Mouse (Mus musculus): Measurements from ENCODE around the gene P2rx4. TPM values are rescaled to one million over a fixed set of nuclear protein-coding genes. Genes with fewer than 3 reads are reported as not detected.
A peak's percentile ranks its signal among the peaks of the same experiment; 100 is the strongest.
"Not testable (repeated sequence)": the region's sequence is repeated elsewhere in the genome, so short reads cannot be mapped to it uniquely, and the experiment has no call there.

The P2rx4 gene
- 5.6 and 6.6 TPM in 2 replicates for polyA plus RNA-seq (2016; fragmentation: Nextera tagmentation; extraction: Ambion mirVana)

DNA sequence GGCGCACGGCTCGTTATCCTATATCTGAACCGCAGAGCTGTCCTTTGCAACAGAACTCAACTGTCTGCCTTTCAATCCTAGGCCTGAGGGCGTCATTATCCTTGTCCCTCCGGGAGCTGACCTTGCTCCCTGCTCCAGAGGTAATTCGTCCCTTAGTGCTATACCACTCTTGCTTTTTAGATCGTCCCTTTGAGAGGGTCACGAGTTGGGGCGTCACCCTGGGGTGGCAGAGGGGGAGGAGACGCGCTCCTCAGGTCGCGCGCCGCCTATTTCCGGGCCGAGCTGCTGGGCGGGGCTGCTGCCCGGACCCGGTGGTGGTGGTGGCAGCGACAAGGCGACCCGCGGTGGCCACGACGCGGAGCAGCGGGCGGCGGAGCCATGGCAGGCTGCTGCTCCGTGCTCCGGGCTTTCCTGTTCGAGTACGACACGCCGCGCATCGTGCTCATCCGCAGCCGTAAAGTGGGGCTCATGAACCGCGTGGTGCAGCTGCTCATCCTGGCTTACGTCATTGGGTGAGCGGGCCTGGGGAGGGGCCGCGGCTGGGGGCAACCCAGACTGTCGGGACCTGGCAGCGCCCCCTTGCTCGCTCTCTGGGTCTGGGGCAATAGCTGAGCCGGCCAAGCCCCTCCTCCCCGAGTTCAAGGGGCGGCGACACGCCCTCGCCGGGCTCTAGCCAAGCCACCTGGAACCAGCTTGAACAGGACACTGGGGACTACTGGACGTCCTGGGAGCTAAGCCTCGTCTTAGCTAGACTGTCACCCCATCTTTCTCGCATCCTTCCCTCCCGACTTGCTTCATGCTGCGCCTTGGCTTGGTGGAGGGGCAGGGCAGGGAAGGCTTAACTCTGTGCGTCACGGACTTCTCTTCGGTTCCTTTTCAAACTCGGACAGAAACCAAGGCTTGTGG is at the start of gene P2rx4:
TSS of gene P2rx4 (plus strand) at position 269 of the 906 bp plus-strand sequence.
- peaks cover 6% of the 10 kb centered on the region for H3K4me1 ChIP-seq
- peaks cover 7% of the 10 kb centered on the region; the same call in 1 of the 2 replicates for H3K27me3 ChIP-seq
- H3K36me3 ChIP-seq (replicated peaks), result no peaks in the 10 kb centered on the region
- H3K4me3 ChIP-seq (replicated peaks), result peak within 1 kb of the TSS; percentile 62
- 2% methylated on average over 66 of the region's 66 CpGs for WGBS
- H3K27ac ChIP-seq, result peak within 1 kb of the TSS; percentile 62
- H3K9ac ChIP-seq, result peak within 1 kb of the TSS; percentile 66
- peak within 1 kb of the TSS; percentile 87 for H3K4me2 ChIP-seq
- no peaks in the 10 kb centered on the region for H3K9me3 ChIP-seq
- peak; percentile 87 for ATAC-seq (ENCODE audit: low FRiP score)

DNA sequence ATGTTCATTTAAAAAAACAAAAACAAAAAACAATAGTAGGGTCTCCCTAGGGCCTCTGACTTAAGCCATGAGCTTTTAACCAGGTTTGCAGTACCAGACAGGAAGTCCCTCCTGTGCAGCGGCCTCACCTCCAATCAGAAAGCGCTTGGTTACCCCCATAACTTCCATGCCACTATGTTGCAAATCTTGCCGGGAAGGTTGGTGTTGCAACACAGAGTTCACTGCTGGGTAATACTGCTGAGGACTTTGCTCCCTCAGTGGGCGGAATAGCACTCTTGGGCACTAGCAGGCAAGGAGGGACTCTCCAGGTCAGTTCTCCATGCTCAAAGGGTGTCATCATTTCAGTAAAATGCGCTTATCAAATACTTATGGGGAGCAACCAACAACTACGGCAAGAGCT is 44.8 kb upstream of the P2rx4 start:
- H3K36me3 ChIP-seq (replicated peaks), result no peaks in the 10 kb centered on the region
- no peak overlapping the region for H3K27ac ChIP-seq
- no peaks in the 10 kb centered on the region for H3K9me3 ChIP-seq
- H3K27me3 ChIP-seq, result no peaks in the 10 kb centered on the region
- H3K4me2 ChIP-seq, result no peak overlapping the region
- H3K4me1 ChIP-seq, result no peaks in the 10 kb centered on the region
- ATAC-seq (ENCODE audit: low FRiP score), result no peak
- H3K4me3 ChIP-seq (replicated peaks), result no peak overlapping the region
- WGBS, result 95% methylated on average over 6 of the region's 6 CpGs
- H3K9ac ChIP-seq, result no peak overlapping the region

DNA sequence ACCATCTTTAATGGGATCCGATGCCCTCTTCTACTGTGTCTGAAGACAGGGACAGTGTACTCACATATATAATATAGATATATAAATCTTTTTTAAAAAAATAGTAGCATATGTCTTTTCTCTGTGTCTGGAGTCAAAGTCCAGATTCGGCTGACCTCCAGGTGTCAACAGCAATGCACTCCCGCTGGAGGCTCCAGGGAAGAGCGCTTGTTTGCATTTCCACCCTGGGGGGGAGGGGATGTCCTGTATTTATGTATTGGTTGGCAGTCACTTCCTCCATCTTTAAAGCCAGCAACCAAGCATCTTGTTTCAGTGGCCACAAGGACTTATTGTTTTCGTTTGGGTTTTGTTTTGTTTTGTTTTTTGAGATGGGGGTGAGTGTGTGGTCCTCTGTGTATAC is 42.3 kb upstream of the P2rx4 start:
- H3K4me3 ChIP-seq (replicated peaks), result no peak overlapping the region
- H3K9ac ChIP-seq, result no peak overlapping the region
- no peaks in the 10 kb centered on the region for H3K4me1 ChIP-seq
- no peaks in the 10 kb centered on the region for H3K9me3 ChIP-seq
- 68% methylated on average over 5 of the region's 5 CpGs for WGBS
- H3K36me3 ChIP-seq (replicated peaks), result no peaks in the 10 kb centered on the region
- no peak overlapping the region for H3K27ac ChIP-seq
- H3K4me2 ChIP-seq, result no peak overlapping the region
- ATAC-seq (ENCODE audit: low FRiP score), result no peak
- no peaks in the 10 kb centered on the region for H3K27me3 ChIP-seq

DNA sequence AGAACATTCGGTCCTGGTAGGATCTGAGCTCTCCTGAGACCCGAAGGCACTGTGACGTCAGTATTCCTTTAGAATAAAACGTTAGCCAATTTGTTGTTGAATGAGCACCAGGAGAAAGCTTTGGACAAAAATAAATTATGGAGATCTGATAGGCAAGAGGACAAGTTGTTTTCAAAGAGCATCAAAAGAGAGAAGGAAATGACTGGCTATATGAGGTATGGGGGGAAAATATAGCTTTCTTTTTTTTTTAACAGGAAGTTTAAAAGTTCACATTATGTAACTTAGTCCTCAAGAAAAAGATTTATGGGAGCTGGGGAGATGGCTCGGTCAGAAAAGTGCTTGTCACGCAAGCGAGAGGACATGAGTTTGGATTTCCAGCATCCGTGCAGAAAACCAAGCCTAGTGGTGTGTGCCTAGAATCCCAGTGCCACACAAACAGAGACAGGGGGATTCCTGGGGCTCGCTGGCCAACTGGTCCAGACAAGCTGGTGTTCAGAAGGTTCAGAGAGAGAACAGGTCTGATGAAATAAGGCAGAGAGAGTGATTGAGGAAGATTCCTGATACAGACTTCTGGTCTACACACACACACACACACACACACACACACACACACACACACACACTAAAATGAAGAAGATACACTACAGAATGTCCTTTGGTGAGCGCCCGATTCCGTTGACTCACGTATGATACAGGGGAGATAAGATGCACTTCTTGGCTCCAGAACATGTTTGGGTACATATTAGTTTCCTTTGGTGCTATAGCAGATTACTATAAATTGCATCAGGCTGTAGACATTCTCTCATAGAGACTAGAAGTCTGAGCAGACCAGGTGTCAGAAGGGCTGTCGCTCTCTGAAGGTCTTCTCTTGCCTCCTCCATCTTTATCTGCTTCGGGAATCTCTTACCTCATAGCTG is 38.1 kb upstream of the P2rx4 start:
- H3K27me3 ChIP-seq, result no peaks in the 10 kb centered on the region
- WGBS, result 88% methylated on average over 15 of the region's 15 CpGs
- H3K9ac ChIP-seq, result no peak overlapping the region
- H3K4me1 ChIP-seq, result no peaks in the 10 kb centered on the region
- H3K9me3 ChIP-seq, result no peaks in the 10 kb centered on the region
- H3K27ac ChIP-seq, result no peak overlapping the region
- no peak overlapping the region for H3K4me3 ChIP-seq (replicated peaks)
- H3K36me3 ChIP-seq (replicated peaks), result no peaks in the 10 kb centered on the region
- no peak for ATAC-seq (ENCODE audit: low FRiP score)
- H3K4me2 ChIP-seq, result no peak overlapping the region

DNA sequence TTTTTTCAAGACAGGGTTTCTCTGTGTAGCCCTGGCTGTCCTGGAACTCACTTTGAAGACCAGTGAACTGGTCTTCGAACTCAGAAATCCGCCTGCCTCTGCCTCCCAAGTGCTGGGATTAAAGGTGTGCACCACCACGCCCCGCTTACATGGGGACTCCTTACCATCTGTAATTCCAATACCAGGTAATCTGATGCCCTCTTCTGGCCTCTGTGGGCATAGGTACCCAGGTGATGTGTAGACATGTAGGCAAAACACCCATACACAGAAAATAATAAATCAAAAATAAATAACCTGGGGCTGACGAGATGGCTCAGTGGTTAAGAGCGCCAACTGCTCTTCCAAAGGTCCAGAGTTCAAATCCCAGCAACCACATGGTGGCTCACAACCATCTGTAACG is 35.7 kb upstream of the P2rx4 start:
- not testable (repeated sequence) for ATAC-seq (ENCODE audit: low FRiP score); H3K4me2 ChIP-seq; H3K9ac ChIP-seq; H3K9me3 ChIP-seq; H3K36me3 ChIP-seq (replicated peaks); H3K27me3 ChIP-seq; H3K4me1 ChIP-seq; H3K4me3 ChIP-seq (replicated peaks); H3K27ac ChIP-seq
- 84% methylated on average over 7 of the region's 7 CpGs for WGBS

DNA sequence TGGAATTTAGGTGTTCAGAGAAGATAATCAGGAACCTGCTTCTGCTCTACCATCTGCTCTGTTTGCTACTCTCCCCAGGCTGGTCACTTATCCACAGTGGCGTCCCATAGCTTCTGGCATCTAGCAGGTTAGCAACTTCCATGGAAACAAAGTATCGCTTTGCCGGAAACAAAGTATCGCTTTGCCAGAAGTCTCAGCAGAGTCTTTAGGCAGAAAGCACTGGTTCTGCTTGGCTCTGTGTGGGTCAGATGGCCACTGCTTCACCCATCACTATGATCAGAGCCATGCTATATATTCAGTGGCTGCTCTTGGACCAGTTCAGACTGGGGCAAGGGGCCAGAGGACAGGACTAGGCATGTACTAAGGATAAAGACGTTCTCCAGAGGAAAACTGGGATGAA is 35.0 kb upstream of the P2rx4 start:
- no peaks in the 10 kb centered on the region for H3K36me3 ChIP-seq (replicated peaks)
- no peak overlapping the region for H3K9ac ChIP-seq
- WGBS, result 89% methylated on average over 5 of the region's 5 CpGs

DNA sequence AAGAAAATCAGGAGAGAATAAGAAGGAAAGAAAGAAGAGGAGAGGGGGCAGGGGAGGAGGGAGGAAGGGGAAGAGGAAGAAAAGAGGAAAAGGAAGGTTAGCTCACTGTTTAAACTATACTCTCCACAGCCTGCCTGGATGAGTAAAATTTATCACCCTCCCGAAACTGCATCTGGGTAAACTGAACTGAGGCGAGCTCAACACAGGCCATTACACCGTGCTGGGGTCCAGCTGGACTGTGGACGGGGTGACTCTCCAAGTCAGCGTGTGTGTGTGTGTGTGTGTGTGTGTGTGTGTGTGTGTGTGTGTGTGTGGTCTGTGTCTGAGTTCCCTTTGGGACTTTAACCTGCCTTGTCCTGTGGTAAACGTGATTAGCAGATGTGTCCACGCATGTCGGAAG is 31.3 kb upstream of the P2rx4 start:
- ATAC-seq (ENCODE audit: low FRiP score), result no peak
- H3K9ac ChIP-seq, result no peak overlapping the region
- no peaks in the 10 kb centered on the region for H3K36me3 ChIP-seq (replicated peaks)
- WGBS, result 90% methylated on average over 8 of the region's 8 CpGs
- H3K9me3 ChIP-seq, result no peaks in the 10 kb centered on the region
- no peak overlapping the region for H3K4me3 ChIP-seq (replicated peaks)
- H3K27me3 ChIP-seq, result no peaks in the 10 kb centered on the region
- no peaks in the 10 kb centered on the region for H3K4me1 ChIP-seq
- no peak overlapping the region for H3K27ac ChIP-seq
- no peak overlapping the region for H3K4me2 ChIP-seq

More for the DNA sequence above, 35.0 kb upstream of the P2rx4 start:
- no peak for ATAC-seq (ENCODE audit: low FRiP score)
- Histone ChIP-seq H3K4me3 (replicated peaks) (no peak overlapping the region), H3K4me1 (no peaks in the 10 kb centered on the region), H3K4me2 (no peak overlapping the region), H3K27ac (no peak overlapping the region), H3K27me3 (no peaks in the 10 kb centered on the region), H3K9me3 (no peaks in the 10 kb centered on the region)

DNA sequence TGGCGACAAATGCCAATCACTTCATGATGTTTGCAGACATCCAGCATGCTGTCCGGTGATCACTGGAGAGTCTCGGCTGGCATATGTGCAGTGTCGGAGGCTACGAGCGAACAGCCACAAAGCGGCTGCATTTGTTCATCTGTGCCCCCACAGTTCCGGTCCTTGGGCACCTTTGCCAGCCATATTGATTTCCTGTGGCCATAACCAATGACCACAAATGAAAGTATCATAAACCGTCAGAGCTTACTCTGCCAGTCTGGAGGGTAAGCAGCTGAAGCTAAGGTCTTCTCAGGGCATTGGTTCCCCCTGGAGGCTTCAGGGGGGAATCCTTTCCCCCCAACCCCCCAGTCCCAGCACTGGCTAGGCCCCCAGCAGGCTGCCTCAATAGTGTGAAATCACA is 29.4 kb upstream of the P2rx4 start:
- Histone ChIP-seq H3K4me2 (no peak overlapping the region), H3K9ac (no peak overlapping the region), H3K36me3 (replicated peaks) (no peaks in the 10 kb centered on the region), H3K27ac (no peak overlapping the region), H3K4me1 (no peaks in the 10 kb centered on the region), H3K9me3 (no peaks in the 10 kb centered on the region), H3K27me3 (no peaks in the 10 kb centered on the region), H3K4me3 (replicated peaks) (no peak overlapping the region)
- WGBS, result 93% methylated on average over 9 of the region's 9 CpGs
- ATAC-seq (ENCODE audit: low FRiP score), result no peak

DNA sequence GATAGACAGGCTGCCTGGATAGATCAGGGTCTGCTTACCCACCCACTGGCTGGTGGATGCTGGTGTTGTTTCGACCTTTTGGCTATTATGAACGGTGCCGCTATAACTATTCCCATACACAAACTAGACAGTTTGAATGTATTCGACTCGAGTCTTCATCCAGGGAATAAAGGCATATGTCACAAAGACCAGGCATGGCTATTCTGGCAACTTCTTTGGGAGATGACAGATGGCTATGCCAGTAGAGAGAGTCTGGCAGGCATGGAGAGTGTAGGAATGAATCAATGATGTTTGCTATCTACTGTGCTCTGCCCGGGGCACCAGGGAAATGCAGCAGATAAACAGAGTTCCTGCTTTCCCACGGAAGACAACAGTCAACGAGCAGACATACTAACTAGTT is 27.5 kb upstream of the P2rx4 start:
- H3K4me2 ChIP-seq, result no peak overlapping the region
- H3K36me3 ChIP-seq (replicated peaks), result no peaks in the 10 kb centered on the region
- no peak overlapping the region for H3K9ac ChIP-seq
- no peaks in the 10 kb centered on the region for H3K4me1 ChIP-seq
- H3K27ac ChIP-seq, result no peak overlapping the region
- WGBS, result 88% methylated on average over 8 of the region's 8 CpGs
- ATAC-seq (ENCODE audit: low FRiP score), result no peak
- no peak overlapping the region for H3K4me3 ChIP-seq (replicated peaks)
- no peaks in the 10 kb centered on the region for H3K27me3 ChIP-seq
- no peaks in the 10 kb centered on the region for H3K9me3 ChIP-seq

DNA sequence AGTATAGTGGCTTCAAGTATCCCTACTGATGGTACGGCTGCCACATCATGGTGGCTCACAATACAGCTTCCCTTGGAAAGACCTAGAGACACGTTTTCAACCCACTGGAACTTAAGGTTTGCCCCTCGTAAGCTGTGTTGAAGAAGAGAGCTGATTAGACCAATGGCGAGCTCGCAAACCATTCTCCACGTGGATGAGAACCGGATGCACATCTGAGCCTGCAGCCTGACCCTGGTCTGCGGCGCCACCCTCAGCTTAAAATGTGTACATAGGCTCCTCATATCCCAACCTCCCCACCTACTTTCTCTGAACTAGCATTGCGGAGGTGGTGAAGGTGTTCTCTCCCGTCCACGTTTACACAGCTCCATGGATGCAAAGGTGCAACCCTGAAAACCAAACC is 26.1 kb upstream of the P2rx4 start:
- no peak for ATAC-seq (ENCODE audit: low FRiP score)
- H3K27me3 ChIP-seq, result no peaks in the 10 kb centered on the region
- WGBS, result 86% methylated on average over 12 of the region's 12 CpGs

DNA sequence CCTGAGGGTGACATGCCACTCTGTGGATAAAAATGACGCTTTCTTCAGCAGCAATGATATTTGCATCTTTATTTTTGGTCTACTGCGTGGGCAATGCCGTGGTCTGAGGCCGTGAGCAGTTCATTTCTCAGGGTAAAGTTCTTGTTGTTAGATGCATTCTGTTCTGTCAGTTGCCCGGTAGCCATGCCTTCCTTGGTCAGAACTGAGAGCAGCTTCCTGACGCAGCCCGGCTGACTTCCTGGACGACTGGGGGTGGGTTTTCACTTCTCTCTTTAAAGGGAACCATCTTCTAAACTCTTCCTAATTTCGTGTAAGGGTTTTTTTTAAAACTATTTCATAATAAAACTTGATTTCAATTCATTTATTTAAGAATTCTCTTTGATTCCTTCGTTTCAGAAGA is 23.4 kb upstream of the P2rx4 start:
- Histone ChIP-seq H3K9ac (no peak overlapping the region), H3K4me1 (no peaks in the 10 kb centered on the region), H3K4me2 (no peak overlapping the region), H3K9me3 (no peaks in the 10 kb centered on the region), H3K36me3 (replicated peaks) (no peaks in the 10 kb centered on the region), H3K27ac (no peak overlapping the region), H3K27me3 (no peaks in the 10 kb centered on the region), H3K4me3 (replicated peaks) (no peak overlapping the region)
- ATAC-seq (ENCODE audit: low FRiP score), result no peak
- 83% methylated on average over 10 of the region's 10 CpGs for WGBS

More for the DNA sequence above, 26.1 kb upstream of the P2rx4 start:
- Histone ChIP-seq H3K36me3 (replicated peaks) (no peaks in the 10 kb centered on the region), H3K27ac (no peak overlapping the region), H3K4me2 (no peak overlapping the region), H3K4me3 (replicated peaks) (no peak overlapping the region), H3K4me1 (no peaks in the 10 kb centered on the region), H3K9me3 (no peaks in the 10 kb centered on the region), H3K9ac (no peak overlapping the region)

DNA sequence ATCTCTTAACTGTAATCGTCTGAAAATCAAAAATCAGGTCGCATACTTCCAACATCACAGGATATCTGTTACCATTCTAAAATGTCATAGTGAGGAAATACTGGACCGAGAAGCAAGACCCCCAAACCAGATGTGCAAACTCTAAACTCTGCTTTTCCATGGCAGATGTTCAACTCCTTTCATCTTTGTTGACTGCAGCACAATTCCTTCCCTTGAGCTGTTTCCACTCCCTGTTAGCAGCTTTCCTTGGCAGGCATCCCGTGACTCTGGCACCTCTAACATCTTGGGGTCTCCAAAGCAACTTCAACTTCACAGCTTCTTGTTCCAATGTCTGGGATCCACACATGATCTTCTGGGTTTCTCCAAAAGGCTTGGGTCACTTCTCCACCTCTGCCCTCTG is 20.0 kb upstream of the P2rx4 start:
- ATAC-seq (ENCODE audit: low FRiP score), result no peak
- 85% methylated on average over 4 of the region's 4 CpGs for WGBS
- H3K4me1 ChIP-seq, result no peaks in the 10 kb centered on the region
- H3K9me3 ChIP-seq, result no peaks in the 10 kb centered on the region
- no peak overlapping the region for H3K4me2 ChIP-seq
- H3K27me3 ChIP-seq, result no peaks in the 10 kb centered on the region
- no peak overlapping the region for H3K9ac ChIP-seq
- no peak overlapping the region for H3K4me3 ChIP-seq (replicated peaks)
- no peaks in the 10 kb centered on the region for H3K36me3 ChIP-seq (replicated peaks)
- no peak overlapping the region for H3K27ac ChIP-seq
